Mouse (Mus musculus): ENCODE results near the gene Gpr3. TPM values are rescaled to one million over a fixed set of nuclear protein-coding genes. Genes with fewer than 3 reads are reported as not detected.
A peak's percentile ranks its signal among the peaks of the same experiment; 100 is the strongest.

Gene Gpr3
- polyA plus RNA-seq, 1 experiment = not detected

DNA sequence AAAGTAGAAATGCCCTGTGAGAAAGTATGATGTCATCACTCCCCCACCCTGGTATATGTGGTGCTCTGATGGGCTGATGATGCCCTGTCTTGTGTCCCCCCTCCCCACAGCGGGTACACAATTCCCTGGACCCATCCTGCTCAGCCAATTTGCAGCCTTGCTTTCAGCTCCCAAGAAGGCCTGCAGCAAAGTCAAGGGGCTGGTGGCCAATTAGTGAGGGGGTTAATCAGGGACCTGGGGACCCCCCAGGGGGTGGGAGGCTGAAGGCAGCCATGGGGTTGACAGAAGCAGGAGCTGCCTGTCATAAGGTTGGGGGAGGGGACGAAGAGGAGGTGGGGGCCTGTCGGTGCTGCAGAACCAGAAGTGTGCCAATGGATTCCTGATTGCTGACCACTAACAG, 8.7 kb downstream of the Gpr3 start:
- Histone ChIP-seq H3K4me1 (ENCODE audit: control insufficient read depth, insufficient read depth, low read length) (peaks cover 2% of the 10 kb centered on the region; the same call in 1 of the 2 replicates), H3K4me3 (ENCODE audit: insufficient read depth, low read length) (no peak overlapping the region), H3K27ac (ENCODE audit: insufficient read depth, low read length) (no peak overlapping the region)
- no peak for TF ChIP-seq POLR2A (IDR thresholded peaks at IDR 0.05; ENCODE audit: low read depth, low read length)
- TF ChIP-seq CTCF (IDR thresholded peaks at IDR 0.05; ENCODE audit: borderline replicate concordance, insufficient read depth, low read length) = no peak

DNA sequence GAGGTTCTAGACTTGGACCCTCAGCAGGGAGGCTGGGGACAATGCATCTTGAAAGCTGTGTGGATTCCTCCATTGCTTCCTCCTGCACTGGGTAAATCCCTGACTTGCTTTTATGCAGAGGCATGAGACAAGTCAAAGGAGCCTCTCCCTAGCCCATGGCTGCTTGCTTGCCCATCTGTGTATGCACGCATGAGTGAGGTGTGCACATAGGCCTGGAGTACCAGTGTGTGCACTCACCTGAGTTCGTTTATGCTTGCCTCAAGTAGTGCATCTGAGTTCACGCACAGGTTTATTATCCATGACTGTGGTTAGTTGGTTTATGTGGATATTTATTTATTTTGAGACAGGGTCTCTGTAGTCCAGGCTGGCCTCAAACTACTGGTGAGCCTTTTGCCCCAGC, 10.1 kb downstream of the Gpr3 start:
- H3K4me3 ChIP-seq (ENCODE audit: insufficient read depth, low read length) = no peak overlapping the region
- no peak for TF ChIP-seq CTCF (IDR thresholded peaks at IDR 0.05; ENCODE audit: borderline replicate concordance, insufficient read depth, low read length)
- no peak for TF ChIP-seq POLR2A (IDR thresholded peaks at IDR 0.05; ENCODE audit: low read depth, low read length)
- H3K27ac ChIP-seq (ENCODE audit: insufficient read depth, low read length) = no peak overlapping the region
- H3K4me1 ChIP-seq (ENCODE audit: control insufficient read depth, insufficient read depth, low read length) = peaks cover 2% of the 10 kb centered on the region; the same call in 1 of the 2 replicates

DNA sequence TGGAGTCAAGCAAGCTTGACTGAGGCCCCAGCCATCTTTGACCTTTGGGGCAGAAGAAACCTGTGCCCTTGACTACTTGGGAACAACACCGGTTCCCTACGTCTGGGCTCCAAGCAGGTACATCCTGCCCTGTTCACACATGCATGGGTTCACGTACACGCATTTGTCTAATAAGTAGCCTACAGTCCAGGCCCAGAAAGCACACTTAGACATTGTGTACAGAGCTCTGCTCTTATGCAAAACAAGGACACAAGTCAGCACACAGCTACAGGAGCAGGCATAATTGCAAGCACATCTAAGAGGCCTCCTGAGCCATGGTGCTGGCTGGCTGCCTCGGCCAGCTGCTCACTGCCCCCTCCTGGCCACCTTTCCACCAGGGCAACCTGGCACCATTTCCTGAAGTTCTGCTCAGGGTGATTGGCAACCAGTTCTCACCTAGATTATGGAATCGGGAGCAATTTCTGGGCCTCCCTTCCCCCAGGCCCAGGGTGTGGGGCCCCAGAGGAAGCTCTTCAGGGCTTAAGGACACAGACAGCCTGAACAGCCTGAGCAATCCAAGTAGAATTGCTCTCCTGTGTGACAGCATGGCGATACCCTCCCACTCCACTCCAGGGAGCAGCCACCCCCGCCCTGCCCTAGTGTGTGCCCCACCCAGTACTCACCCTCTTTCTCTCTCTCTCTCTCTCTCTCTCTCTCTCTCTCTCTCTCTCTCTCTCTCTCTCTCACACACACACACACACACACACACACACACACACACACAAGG, 11.1 kb downstream of the Gpr3 start:
- Histone ChIP-seq H3K27ac (ENCODE audit: insufficient read depth, low read length) (no peak overlapping the region), H3K4me1 (ENCODE audit: control insufficient read depth, insufficient read depth, low read length) (peaks cover 2% of the 10 kb centered on the region; the same call in 1 of the 2 replicates), H3K4me3 (ENCODE audit: insufficient read depth, low read length) (no peak overlapping the region)
- peak; percentile 71 for TF ChIP-seq CTCF (IDR thresholded peaks at IDR 0.05; ENCODE audit: borderline replicate concordance, insufficient read depth, low read length)
- TF ChIP-seq POLR2A (IDR thresholded peaks at IDR 0.05; ENCODE audit: low read depth, low read length) = no peak

DNA sequence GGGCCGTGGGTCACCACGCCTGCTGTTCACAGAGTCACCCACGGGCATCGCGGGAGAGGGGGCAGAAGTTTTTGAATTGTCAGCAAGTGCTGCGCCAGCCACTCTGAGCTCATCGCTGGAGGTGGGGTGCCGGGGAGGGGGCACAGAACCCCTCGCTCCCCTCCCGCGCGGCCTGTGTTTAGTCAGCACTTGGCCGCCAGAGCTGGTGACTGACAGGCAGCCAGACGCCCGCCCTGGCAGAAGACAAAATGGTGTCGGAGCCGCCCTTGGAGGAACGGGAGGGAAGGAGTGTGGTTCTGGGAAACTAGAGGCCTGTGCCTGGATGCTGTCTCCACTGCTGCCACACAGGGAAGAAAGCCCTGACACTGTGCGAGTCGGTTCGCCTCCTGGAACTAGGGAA, 12.0 kb downstream of the Gpr3 start:
- TF ChIP-seq POLR2A (IDR thresholded peaks at IDR 0.05; ENCODE audit: low read depth, low read length) = no peak
- TF ChIP-seq CTCF (IDR thresholded peaks at IDR 0.05; ENCODE audit: borderline replicate concordance, insufficient read depth, low read length) = no peak
- peaks cover 2% of the 10 kb centered on the region; the same call in 1 of the 2 replicates for H3K4me1 ChIP-seq (ENCODE audit: control insufficient read depth, insufficient read depth, low read length)
- no peak overlapping the region for H3K4me3 ChIP-seq (ENCODE audit: insufficient read depth, low read length)
- no peak overlapping the region for H3K27ac ChIP-seq (ENCODE audit: insufficient read depth, low read length)

DNA sequence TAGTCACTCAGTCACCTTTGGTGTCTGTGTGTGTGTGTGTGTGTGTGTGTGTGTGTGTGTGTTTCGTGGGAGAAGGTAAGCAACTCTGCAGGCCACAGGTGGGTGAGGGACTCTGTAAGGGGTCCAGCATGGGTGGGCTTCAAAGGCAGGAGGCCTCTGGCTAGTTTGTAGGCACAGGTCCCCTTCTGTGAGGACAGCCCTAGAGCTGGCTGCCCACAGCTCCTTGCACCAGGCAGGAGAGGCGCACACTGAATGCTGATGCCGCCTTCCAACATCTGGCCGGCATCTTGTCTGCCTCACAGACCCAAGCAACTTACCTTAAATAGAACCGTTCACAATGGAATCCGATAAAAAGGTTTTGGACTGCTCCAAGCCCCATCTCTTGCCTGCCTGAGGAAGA, 12.6 kb downstream of the Gpr3 start:
- H3K27ac ChIP-seq (ENCODE audit: insufficient read depth, low read length) = no peak overlapping the region
- H3K4me1 ChIP-seq (ENCODE audit: control insufficient read depth, insufficient read depth, low read length) = peaks cover 2% of the 10 kb centered on the region; the same call in 1 of the 2 replicates
- no peak overlapping the region for H3K4me3 ChIP-seq (ENCODE audit: insufficient read depth, low read length)
- TF ChIP-seq POLR2A (IDR thresholded peaks at IDR 0.05; ENCODE audit: low read depth, low read length) (no peak), CTCF (IDR thresholded peaks at IDR 0.05; ENCODE audit: borderline replicate concordance, insufficient read depth, low read length) (no peak)

DNA sequence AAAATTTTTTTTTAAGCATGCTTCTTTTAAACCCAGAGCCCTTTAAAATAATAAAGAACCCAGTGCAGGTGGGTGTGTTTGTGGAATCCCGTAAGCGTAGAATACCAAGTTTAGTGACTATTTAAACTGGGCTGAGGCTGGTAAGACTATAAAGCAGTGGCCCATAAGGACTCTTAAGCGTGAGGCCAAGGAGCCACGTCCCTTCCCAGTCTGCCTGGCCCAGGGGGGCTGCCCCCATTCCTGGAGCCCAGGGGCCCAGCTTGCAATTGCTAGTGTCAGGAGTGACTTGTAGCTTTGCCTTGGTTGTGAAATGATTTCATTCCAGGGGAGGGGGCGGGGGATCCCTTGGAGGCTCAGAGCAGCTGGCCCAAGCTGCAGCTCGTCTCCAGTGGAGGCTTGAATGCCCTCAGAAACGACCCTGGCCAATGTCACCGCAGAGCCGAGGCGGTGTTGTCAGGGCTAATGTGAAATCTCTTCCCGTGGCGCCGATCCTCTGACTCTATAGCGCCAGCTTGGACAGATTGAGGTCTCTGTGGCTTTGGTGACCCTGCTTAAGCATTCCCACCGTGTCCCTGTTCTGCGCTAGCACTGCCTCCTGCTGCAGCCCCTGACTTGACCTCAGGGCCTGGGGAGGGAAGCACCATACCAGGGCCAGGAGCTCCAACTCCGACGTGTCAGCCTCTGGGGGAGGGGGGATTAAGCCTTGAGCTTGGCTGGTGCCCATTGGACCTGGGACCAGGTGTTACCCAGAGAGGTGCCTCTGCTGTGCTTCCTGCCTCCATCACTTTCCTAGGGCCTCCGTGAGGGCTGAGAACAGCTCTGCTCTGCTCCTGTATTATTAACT, 13.8 kb downstream of the Gpr3 start:
- TF ChIP-seq CTCF (IDR thresholded peaks at IDR 0.05; ENCODE audit: borderline replicate concordance, insufficient read depth, low read length) (no peak), POLR2A (IDR thresholded peaks at IDR 0.05; ENCODE audit: low read depth, low read length) (no peak)
- Histone ChIP-seq H3K4me1 (ENCODE audit: control insufficient read depth, insufficient read depth, low read length) (peaks cover 2% of the 10 kb centered on the region; the same call in 1 of the 2 replicates), H3K27ac (ENCODE audit: insufficient read depth, low read length) (no peak overlapping the region), H3K4me3 (ENCODE audit: insufficient read depth, low read length) (no peak overlapping the region)

DNA sequence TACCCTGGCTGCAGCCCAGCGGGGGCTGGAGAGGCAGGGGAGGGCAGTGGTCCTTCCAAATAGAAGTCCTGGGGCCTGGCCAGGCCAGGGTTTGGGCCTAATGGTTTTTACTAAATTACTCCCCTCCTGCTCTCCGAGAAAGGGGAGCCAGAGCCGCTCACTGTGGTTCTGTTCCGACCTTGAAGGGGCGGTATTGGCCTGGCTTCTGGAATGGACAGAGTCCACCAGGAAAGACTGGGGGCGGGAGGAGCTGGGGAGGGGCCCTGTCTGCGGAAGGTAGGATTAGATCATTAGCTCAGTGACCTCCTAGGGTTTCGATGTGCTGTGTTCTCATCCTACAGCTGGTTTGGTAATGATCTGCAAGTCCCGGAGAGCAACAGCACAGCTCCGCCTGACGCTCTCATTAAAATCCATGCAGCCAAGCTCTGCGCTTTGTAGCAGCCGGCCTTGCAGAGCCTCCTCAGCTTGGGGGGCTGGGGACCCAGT, 14.5 kb downstream of the Gpr3 start:
- H3K4me1 ChIP-seq (ENCODE audit: control insufficient read depth, insufficient read depth, low read length) = peaks cover 2% of the 10 kb centered on the region; the same call in 1 of the 2 replicates
- TF ChIP-seq POLR2A (IDR thresholded peaks at IDR 0.05; ENCODE audit: low read depth, low read length) (no peak), CTCF (IDR thresholded peaks at IDR 0.05; ENCODE audit: borderline replicate concordance, insufficient read depth, low read length) (no peak)
- H3K27ac ChIP-seq (ENCODE audit: insufficient read depth, low read length) = no peak overlapping the region
- no peak overlapping the region for H3K4me3 ChIP-seq (ENCODE audit: insufficient read depth, low read length)

DNA sequence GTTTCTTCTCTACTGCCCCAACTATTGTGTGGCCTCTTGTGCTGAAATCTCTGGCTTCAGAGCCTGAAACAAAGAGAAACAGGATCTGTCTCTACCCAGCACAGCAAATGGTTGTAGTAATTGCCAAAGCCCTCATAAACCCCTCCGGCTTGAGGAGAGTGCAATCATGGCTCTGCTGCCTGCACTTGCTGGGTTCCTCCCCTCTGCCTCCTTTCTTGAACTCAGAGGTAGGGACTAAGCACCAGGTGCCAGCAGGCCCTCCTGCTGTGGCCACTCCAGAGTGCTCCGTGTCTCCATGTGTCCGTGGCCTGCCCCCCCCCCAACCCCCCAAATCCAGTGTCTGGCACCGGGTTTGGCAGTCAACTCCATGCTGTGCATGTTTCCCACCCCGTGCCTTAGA, 15.0 kb downstream of the Gpr3 start:
- Histone ChIP-seq H3K27ac (ENCODE audit: insufficient read depth, low read length) (no peak overlapping the region), H3K4me1 (ENCODE audit: control insufficient read depth, insufficient read depth, low read length) (peaks cover 2% of the 10 kb centered on the region; the same call in 1 of the 2 replicates), H3K4me3 (ENCODE audit: insufficient read depth, low read length) (no peak overlapping the region)
- no peak for TF ChIP-seq CTCF (IDR thresholded peaks at IDR 0.05; ENCODE audit: borderline replicate concordance, insufficient read depth, low read length)
- no peak for TF ChIP-seq POLR2A (IDR thresholded peaks at IDR 0.05; ENCODE audit: low read depth, low read length)

DNA sequence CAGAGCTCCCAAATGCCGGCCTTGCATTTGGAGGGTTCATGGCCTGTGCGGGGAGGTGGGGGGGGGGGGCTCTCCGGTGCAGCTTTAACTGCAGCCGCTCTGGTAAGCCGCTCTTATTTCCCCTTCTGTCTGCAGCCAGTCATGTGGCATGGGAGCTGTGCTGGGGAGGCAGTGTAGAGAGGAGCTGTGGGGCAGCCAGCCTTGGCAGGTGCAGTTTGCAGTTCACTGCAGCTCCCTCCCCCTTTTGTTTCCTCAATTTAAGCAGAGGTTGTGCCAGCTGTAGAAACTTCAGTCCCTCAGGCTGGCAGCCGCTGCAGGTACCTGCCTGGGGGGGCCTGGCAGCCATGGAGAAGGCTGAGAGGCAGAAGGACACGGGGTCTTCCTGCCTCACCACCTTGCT, 15.5 kb downstream of the Gpr3 start:
- TF ChIP-seq POLR2A (IDR thresholded peaks at IDR 0.05; ENCODE audit: low read depth, low read length) (no peak), CTCF (IDR thresholded peaks at IDR 0.05; ENCODE audit: borderline replicate concordance, insufficient read depth, low read length) (no peak)
- Histone ChIP-seq H3K4me3 (ENCODE audit: insufficient read depth, low read length) (no peak overlapping the region), H3K27ac (ENCODE audit: insufficient read depth, low read length) (no peak overlapping the region), H3K4me1 (ENCODE audit: control insufficient read depth, insufficient read depth, low read length) (peaks cover 2% of the 10 kb centered on the region; the same call in 1 of the 2 replicates)

All from embryonic fibroblast, embryonic 13.5 days (primary cell).